Mouse (Mus musculus) lung, postnatal 0 days (tissue): Measurements from ENCODE around the gene Rabep1. TPM values are rescaled to one million over a fixed set of nuclear protein-coding genes. Genes with fewer than 3 reads are reported as not detected.

Experiments used
- ATAC-seq: fragments of 200-750 bp; cut with Nextera tagmentation; 2 replicates; pipeline ENCODE4 v1.8.0; 2017; ENCODE audit warnings: moderate library complexity
- DNase-seq: peaks from one replicate; pipeline ENCODE4 v3.0.0-alpha.2; 2016; ENCODE audit warnings: low spot score
- H3K27ac ChIP-seq: fragments of 300-500 bp; sonication (generic); 2 replicates; pipeline ENCODE4 v1.5.1; 2014; ENCODE audit warnings: antibody characterized with exemption, mild to moderate bottlenecking, low read length, mixed read lengths
- H3K27me3 ChIP-seq: fragments of 300-500 bp; sonication (generic); replicated peaks from 2 replicates; pipeline ENCODE4 v1.6.1; 2014; ENCODE audit warnings: low read length, mixed read lengths; ENCODE audit not compliant: insufficient read depth
- H3K36me3 ChIP-seq: fragments of 300-500 bp; sonication (generic); 2 replicates; pipeline ENCODE4 v1.6.1; 2014; ENCODE audit warnings: low read length, mixed read lengths; ENCODE audit not compliant: insufficient read depth
- H3K4me1 ChIP-seq: fragments of 300-500 bp; sonication (generic); 2 replicates; pipeline ENCODE4 v1.6.1; 2014; ENCODE audit warnings: antibody characterized with exemption, low read depth, low read length, mixed read lengths; ENCODE audit not compliant: insufficient read depth
- H3K4me2 ChIP-seq: fragments of 300-500 bp; sonication (generic); replicated peaks from 2 replicates; pipeline ENCODE4 v1.6.1; 2014; ENCODE audit warnings: low read depth, mild to moderate bottlenecking, low read length, moderate library complexity, mixed read lengths
- H3K4me3 ChIP-seq: fragments of 300-500 bp; sonication (generic); 2 replicates; pipeline ENCODE4 v1.5.1; 2014; ENCODE audit warnings: low read depth, low read length
- H3K9ac ChIP-seq: fragments of 300-500 bp; sonication (generic); replicated peaks from 2 replicates; pipeline ENCODE4 v1.6.1; 2014; ENCODE audit warnings: low read depth, mild to moderate bottlenecking
- H3K9me3 ChIP-seq: fragments of 300-500 bp; sonication (generic); 2 replicates; pipeline ENCODE4 v1.6.1; 2016; ENCODE audit warnings: low read length, mixed read lengths
- CTCF ChIP-seq: IDR thresholded peaks from 2 replicates; pipeline ENCODE4 v1.5.1; 2016; ENCODE audit warnings: antibody characterized with exemption, mild to moderate bottlenecking
- EP300 ChIP-seq: IDR thresholded peaks from 2 replicates; pipeline ENCODE4 v1.6.1; 2016; ENCODE audit warnings: antibody characterized with exemption, mild to moderate bottlenecking, control low read depth
- WGBS: fragments of 180-500 bp; shearing (Covaris S2); extraction: QIAGEN DNeasy Blood & Tissue Kit; methylation state at CpG from one replicate; pipeline ENCODE4 v1.1.7; 2014; 5-methylcytosine and 5-hydroxymethylcytosine counted together
- polyA plus RNA-seq: library from polyadenylated mRNA; unstranded; fragments of >200 nt; fragmentation: Nextera tagmentation; extraction: Ambion mirVana; gene quantifications from 2 replicates; pipeline ENCODE4 v1.2.1, GENCODE M21; 2015

Gene Rabep1
- polyA plus RNA-seq, 1 experiment from 2014 or later: 35.3 TPM

DNA sequence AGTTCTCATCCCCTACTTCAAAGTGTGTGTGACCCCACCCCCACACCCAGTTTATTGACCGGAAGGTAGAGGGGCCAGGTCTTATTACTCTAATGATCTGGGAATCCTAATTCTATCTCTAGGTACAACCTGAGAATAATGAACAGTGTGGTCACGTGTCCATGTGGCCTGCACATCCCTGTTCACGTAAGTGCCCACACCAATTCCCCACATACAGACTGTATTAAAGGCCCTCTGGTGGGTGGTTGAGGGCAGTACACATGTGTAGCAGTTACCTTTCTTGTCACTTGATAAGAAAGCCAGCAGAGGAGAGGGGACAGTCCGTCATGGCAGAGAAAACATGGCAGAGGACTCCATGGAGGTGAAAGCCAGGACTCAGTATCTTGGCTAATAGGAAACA, 129.4 kb downstream of the Rabep1 start:
- 66% methylated on average over 4 of the region's 4 CpGs for WGBS
- ATAC-seq: no peak
- Histone ChIP-seq H3K9me3 (no peaks in the 10 kb centered on the region), H3K4me2 (no peak overlapping the region), H3K4me3 (no peak overlapping the region), H3K9ac (no peak overlapping the region), H3K27me3 (no peaks in the 10 kb centered on the region), H3K36me3 (peaks cover 32% of the 10 kb centered on the region; the same call in 1 of the 2 replicates), H3K27ac (no peak overlapping the region), H3K4me1 (no peaks in the 10 kb centered on the region)
- TF ChIP-seq CTCF: peak; percentile 59
- TF ChIP-seq EP300: no peak
- no peak for DNase-seq

DNA sequence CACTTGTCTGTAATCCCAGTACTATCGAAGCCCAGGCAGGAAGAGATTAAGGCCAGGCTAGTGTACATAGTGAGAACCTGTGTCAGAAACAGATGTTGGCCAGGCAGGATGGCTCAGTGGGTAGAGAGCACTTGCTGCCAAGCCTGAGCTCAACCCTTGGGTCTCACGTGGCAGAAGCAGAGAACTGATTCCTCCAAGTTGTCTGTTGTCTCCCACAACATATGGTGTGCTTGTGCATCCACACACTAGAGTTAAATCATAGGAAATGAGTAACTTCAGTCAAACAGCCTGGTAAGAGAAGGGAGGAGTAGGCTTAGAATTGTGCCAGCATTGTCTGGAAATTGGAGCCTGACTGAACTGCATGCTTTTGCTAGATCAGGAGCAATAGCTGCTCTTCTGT, 130.6 kb downstream of the Rabep1 start:
- no peak overlapping the region for H3K9ac ChIP-seq
- H3K4me2 ChIP-seq: no peak overlapping the region
- H3K27me3 ChIP-seq: no peaks in the 10 kb centered on the region
- DNase-seq (no peak), ATAC-seq (no peak)
- TF ChIP-seq CTCF (no peak), EP300 (no peak)
- H3K27ac ChIP-seq: no peak overlapping the region
- no peaks in the 10 kb centered on the region for H3K9me3 ChIP-seq
- 83% methylated on average over 2 of the region's 2 CpGs for WGBS
- H3K36me3 ChIP-seq: peaks cover 32% of the 10 kb centered on the region; the same call in 1 of the 2 replicates
- no peak overlapping the region for H3K4me3 ChIP-seq
- no peaks in the 10 kb centered on the region for H3K4me1 ChIP-seq

- TF ChIP-seq EP300 (no peak), CTCF (no peak)
- H3K27me3 ChIP-seq: no peaks in the 10 kb centered on the region
- no peaks in the 10 kb centered on the region for H3K4me1 ChIP-seq
- H3K27ac ChIP-seq: no peak overlapping the region
- H3K4me3 ChIP-seq: no peak overlapping the region
- no peak overlapping the region for H3K9ac ChIP-seq
- DNase-seq (no peak), ATAC-seq (no peak)
- peaks cover 32% of the 10 kb centered on the region; the same call in 1 of the 2 replicates for H3K36me3 ChIP-seq
- H3K4me2 ChIP-seq: no peak overlapping the region
- WGBS: 80% methylated on average over 6 of the region's 6 CpGs
- no peaks in the 10 kb centered on the region for H3K9me3 ChIP-seq
Observed at GRCm38 (mm10) chr11:70977293-70977692, 132.7 kb downstream of the Rabep1 start.

DNA sequence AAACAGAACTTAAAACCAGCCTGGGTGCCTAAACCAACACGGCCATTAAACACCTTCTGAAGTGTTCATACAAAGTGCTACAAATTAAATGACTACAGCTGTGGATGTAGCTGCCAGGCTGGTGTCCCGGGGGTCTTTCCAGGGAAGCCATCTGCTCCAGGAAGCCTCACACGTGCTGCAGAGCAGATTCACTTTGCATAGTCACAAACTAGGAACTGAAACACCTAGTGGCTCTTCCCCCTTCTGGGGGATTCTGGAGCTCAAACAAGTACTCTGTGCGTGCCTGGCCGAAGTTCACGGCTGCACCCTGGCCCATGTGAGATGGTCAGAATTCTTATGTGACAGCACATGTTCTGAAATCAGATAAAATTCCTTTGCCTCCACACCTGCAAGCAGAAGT, 135.7 kb downstream of the Rabep1 start:
- H3K9ac ChIP-seq: no peak overlapping the region
- WGBS: 89% methylated on average over 6 of the region's 6 CpGs

DNA sequence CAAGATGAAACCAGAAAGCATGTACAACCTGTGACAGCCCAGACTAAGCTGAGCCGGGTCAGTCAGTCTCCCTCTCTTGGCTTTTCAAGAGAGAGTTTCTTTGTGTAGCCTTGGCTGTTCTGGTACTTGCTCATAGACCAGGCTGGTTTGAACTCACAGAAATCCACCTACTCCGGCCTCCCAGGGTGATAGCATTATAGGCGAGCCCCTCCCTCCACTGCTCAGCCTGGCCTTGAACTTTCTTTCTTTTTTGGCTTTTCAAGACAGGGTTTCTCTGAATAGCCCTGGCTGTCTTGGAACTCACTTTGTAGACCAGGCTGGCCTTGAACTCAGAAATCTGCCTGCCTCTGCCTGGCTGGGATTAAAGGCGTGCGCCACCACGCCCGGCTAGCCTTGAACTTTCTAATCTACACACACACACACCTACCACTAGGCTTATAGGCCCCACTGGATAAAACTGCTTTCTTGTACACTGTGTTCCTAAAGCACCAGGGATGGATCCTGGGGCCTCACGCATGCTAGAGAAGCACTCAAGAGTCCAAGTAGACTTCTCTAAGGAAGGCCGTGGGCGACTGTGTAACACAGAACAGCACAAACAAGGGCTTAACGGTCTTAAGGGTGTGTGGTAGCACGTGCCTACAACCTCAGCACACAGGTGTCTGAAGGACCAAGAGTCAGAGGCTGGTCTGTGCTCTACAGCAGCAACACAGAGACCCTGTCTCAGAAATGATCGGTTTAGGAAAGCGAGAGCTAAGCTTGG, 136.4 kb downstream of the Rabep1 start:
- no peak for ATAC-seq

More for the DNA sequence above, 135.7 kb downstream of the Rabep1 start:
- H3K27ac ChIP-seq: no peak overlapping the region
- ATAC-seq (no peak), DNase-seq (no peak)
- no peak overlapping the region for H3K4me2 ChIP-seq
- H3K4me1 ChIP-seq: no peaks in the 10 kb centered on the region
- H3K36me3 ChIP-seq: peaks cover 18% of the 10 kb centered on the region; the same call in 1 of the 2 replicates
- no peaks in the 10 kb centered on the region for H3K9me3 ChIP-seq
- TF ChIP-seq EP300 (no peak), CTCF (no peak)
- no peak overlapping the region for H3K4me3 ChIP-seq
- H3K27me3 ChIP-seq: no peaks in the 10 kb centered on the region

DNA sequence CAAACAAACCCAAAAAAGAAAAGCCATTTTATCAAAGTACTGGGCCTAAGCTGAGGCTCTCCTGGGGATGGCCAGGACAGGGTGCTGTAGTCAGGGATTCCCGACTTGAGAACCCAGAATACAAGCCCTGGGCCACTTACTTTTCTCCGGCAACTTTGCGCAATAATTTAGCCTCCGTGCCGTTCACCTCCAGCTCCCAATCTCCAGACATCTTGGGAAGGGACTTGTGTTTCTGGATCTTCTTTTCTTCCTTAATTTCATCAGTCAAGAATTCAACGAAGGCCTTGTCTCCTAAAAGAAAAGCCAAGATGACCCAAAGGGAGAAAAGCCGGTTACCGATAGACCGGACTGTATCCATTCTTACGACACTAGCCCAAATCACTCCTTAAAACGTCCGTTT, 137.5 kb downstream of the Rabep1 start:
- TF ChIP-seq EP300: no peak
- TF ChIP-seq CTCF: no peak
- 6% methylated on average over 12 of the region's 12 CpGs for WGBS
- ATAC-seq: no peak

More for the DNA sequence above, 136.4 kb downstream of the Rabep1 start:
- Histone ChIP-seq H3K27ac (no peak overlapping the region), H3K4me3 (no peak overlapping the region), H3K36me3 (peaks cover 17% of the 10 kb centered on the region; the same call in 1 of the 2 replicates), H3K9me3 (no peaks in the 10 kb centered on the region), H3K4me2 (no peak overlapping the region), H3K4me1 (no peaks in the 10 kb centered on the region), H3K9ac (no peak overlapping the region), H3K27me3 (no peaks in the 10 kb centered on the region)
- 87% methylated on average over 14 of the region's 14 CpGs for WGBS
- TF ChIP-seq CTCF (no peak), EP300 (no peak)
- no peak for DNase-seq

More for the DNA sequence above, 137.5 kb downstream of the Rabep1 start:
- peak overlapping the region; percentile 79 for H3K9ac ChIP-seq
- DNase-seq: no peak
- H3K4me2 ChIP-seq: peak overlapping the region; percentile 72
- H3K4me1 ChIP-seq: no peaks in the 10 kb centered on the region
- H3K4me3 ChIP-seq: peak overlapping the region; percentile 92
- H3K27me3 ChIP-seq: no peaks in the 10 kb centered on the region
- peaks cover 23% of the 10 kb centered on the region; the same call in 1 of the 2 replicates for H3K36me3 ChIP-seq
- H3K9me3 ChIP-seq: no peaks in the 10 kb centered on the region
- H3K27ac ChIP-seq: no peak overlapping the region
